Mouse (Mus musculus) adrenal gland, postnatal 25 days (tissue): Measurements from ENCODE around the gene Btn2a2. TPM values are rescaled to one million over a fixed set of nuclear protein-coding genes. Genes with fewer than 3 reads are reported as not detected.

ENCODE experiments used
- DNase-seq: peaks from one replicate; pipeline ENCODE4 v3.0.0; 2021; ENCODE audit warnings: mixed read lengths
- total RNA-seq: library from RNA; stranded (reverse); gene quantifications from 2 replicates; pipeline ENCODE4 v1.2.3, GENCODE M21; 2021

Btn2a2 gene
- total RNA-seq, 1 experiment from 2014 or later, result not detected

GRCm38 (mm10) chr13:23497656-23498321 lies 9.1 kb upstream of the Btn2a2 start:
- no peak for DNase-seq

- no peak for DNase-seq
Observed at GRCm38 (mm10) chr13:23495526-23495925, 6.9 kb upstream of the Btn2a2 start.

GRCm38 (mm10) chr13:23491990-23492389 lies 3.3 kb upstream of the Btn2a2 start:
- no peak for DNase-seq

GRCm38 (mm10) chr13:23491263-23491662 lies 2.6 kb upstream of the Btn2a2 start:
- no peak for DNase-seq

- no peak for DNase-seq
Observed at GRCm38 (mm10) chr13:23490863-23491262, 2.2 kb upstream of the Btn2a2 start.

GRCm38 (mm10) chr13:23485271-23485670 lies 3.4 kb downstream of the Btn2a2 start:
- no peak for DNase-seq

GRCm38 (mm10) chr13:23483153-23483552 lies 5.5 kb downstream of the Btn2a2 start:
- no peak for DNase-seq

- no peak for DNase-seq
Observed at GRCm38 (mm10) chr13:23475658-23476057, 13.0 kb downstream of the Btn2a2 start.

- peak; percentile 57 for DNase-seq
Observed at GRCm38 (mm10) chr13:23466911-23467310, 21.7 kb downstream of the Btn2a2 start.

- DNase-seq, result no peak
Observed at GRCm38 (mm10) chr13:23466306-23466705, 22.4 kb downstream of the Btn2a2 start.

- DNase-seq, result no peak
Observed at GRCm38 (mm10) chr13:23465600-23466109, 23.0 kb downstream of the Btn2a2 start, which contains the start of gene Btn1a1. Gene Btn1a1, minus strand, starts transcription at chr13:23465901.

- DNase-seq, result no peak
Observed at GRCm38 (mm10) chr13:23464841-23465366, 23.8 kb downstream of the Btn2a2 start.

GRCm38 (mm10) chr13:23464224-23464637 lies 24.4 kb downstream of the Btn2a2 start:
- DNase-seq, result peak; percentile 33

GRCm38 (mm10) chr13:23463381-23464223 lies 25.1 kb downstream of the Btn2a2 start:
- peak; percentile 79 for DNase-seq

GRCm38 (mm10) chr13:23462669-23463068 lies 26.0 kb downstream of the Btn2a2 start:
- no peak for DNase-seq

- DNase-seq, result no peak
Observed at GRCm38 (mm10) chr13:23462063-23462462, 26.6 kb downstream of the Btn2a2 start.

GRCm38 (mm10) chr13:23459264-23459846 lies 29.3 kb downstream of the Btn2a2 start:
- no peak for DNase-seq

- DNase-seq, result no peak
Observed at GRCm38 (mm10) chr13:23453926-23454325, 34.7 kb downstream of the Btn2a2 start.

GRCm38 (mm10) chr13:23453362-23453862 lies 35.2 kb downstream of the Btn2a2 start:
- DNase-seq, result peak; percentile 72

- DNase-seq, result peak; percentile 89
Observed at GRCm38 (mm10) chr13:23450398-23450797, 38.3 kb downstream of the Btn2a2 start.

GRCm38 (mm10) chr13:23449235-23450095 lies 39.2 kb downstream of the Btn2a2 start:
- DNase-seq, result peak; percentile 48
